Mouse (Mus musculus) E14TG2a.4 (cell line): ENCODE data around the gene Gm13889.

ENCODE experiments used
- CTCF ChIP-seq: conservative IDR thresholded peaks from 2 replicates; pipeline ENCODE4 v1.5.1; 2014; ENCODE audit warnings: low read length
- NANOG ChIP-seq: IDR thresholded peaks from 2 replicates; pipeline ENCODE4 v1.6.1; 2014; ENCODE audit warnings: borderline replicate concordance, low read length, mixed read lengths
- POU5F1 ChIP-seq: IDR thresholded peaks from 2 replicates; pipeline ENCODE4 v1.6.1; 2014; ENCODE audit warnings: low read length, borderline replicate concordance

GRCm38 (mm10) chr2:93975041-93975440 is 18.0 kb upstream of the Gm13889 start:
- no peak for TF ChIP-seq CTCF
- TF ChIP-seq NANOG = no peak
- TF ChIP-seq POU5F1 = no peak
